Mouse (Mus musculus): ENCODE measurements around the gene Stpg2. TPM values are rescaled to one million over a fixed set of nuclear protein-coding genes. Genes with fewer than 3 reads are reported as not detected.
"Not testable (repeated sequence)": the region's sequence is repeated elsewhere in the genome, so short reads cannot be mapped to it uniquely, and the experiment has no call there.

Stpg2 gene
- polyA plus RNA-seq, 1 experiment from 2014 or later = 0.11 TPM

- Histone ChIP-seq H3K4me3 (no peak overlapping the region), H3K4me1 (peaks cover 4% of the 10 kb centered on the region; the same call in 1 of the 2 replicates), H3K27ac (replicated peaks) (no peak overlapping the region), H3K9me3 (replicated peaks) (no peaks in the 10 kb centered on the region), H3K27me3 (ENCODE audit: low read depth, poor library complexity, severe bottlenecking) (no peaks in the 10 kb centered on the region), H3K36me3 (no peaks in the 10 kb centered on the region)
- WGBS = 47% methylated on average over 6 of the region's 6 CpGs
- DNase-seq (ENCODE audit: low spot score) = no peak
Observed at GRCm38 (mm10) chr3:139509275-139509985, 303.9 kb downstream of the Stpg2 start.

GRCm38 (mm10) chr3:139578496-139578895 lies 373.0 kb downstream of the Stpg2 start:
- Histone ChIP-seq H3K36me3 (no peaks in the 10 kb centered on the region), H3K4me1 (no peaks in the 10 kb centered on the region), H3K4me3 (no peak overlapping the region), H3K9me3 (replicated peaks) (no peaks in the 10 kb centered on the region), H3K27me3 (ENCODE audit: low read depth, poor library complexity, severe bottlenecking) (no peaks in the 10 kb centered on the region), H3K27ac (replicated peaks) (no peak overlapping the region)
- no peak for DNase-seq (ENCODE audit: low spot score)
- 94% methylated on average over 2 of the region's 2 CpGs for WGBS

- Histone ChIP-seq H3K4me3 (no peak overlapping the region), H3K4me1 (no peaks in the 10 kb centered on the region), H3K27ac (replicated peaks) (no peak overlapping the region), H3K36me3 (no peaks in the 10 kb centered on the region), H3K9me3 (replicated peaks) (no peaks in the 10 kb centered on the region), H3K27me3 (ENCODE audit: low read depth, poor library complexity, severe bottlenecking) (no peaks in the 10 kb centered on the region)
- no peak for DNase-seq (ENCODE audit: low spot score)
Observed at GRCm38 (mm10) chr3:139581298-139581697, 375.8 kb downstream of the Stpg2 start.

GRCm38 (mm10) chr3:139599508-139599907 lies 394.0 kb downstream of the Stpg2 start:
- WGBS = 73% methylated on average over 3 of the region's 3 CpGs

GRCm38 (mm10) chr3:139608267-139608666 lies 402.8 kb downstream of the Stpg2 start:
- not testable (repeated sequence) for H3K27ac ChIP-seq (replicated peaks); H3K4me3 ChIP-seq; H3K4me1 ChIP-seq; H3K36me3 ChIP-seq; DNase-seq (ENCODE audit: low spot score); H3K9me3 ChIP-seq (replicated peaks); H3K27me3 ChIP-seq (ENCODE audit: low read depth, poor library complexity, severe bottlenecking)

More at GRCm38 (mm10) chr3:139599508-139599907, 394.0 kb downstream of the Stpg2 start:
- no peak for DNase-seq (ENCODE audit: low spot score)
- Histone ChIP-seq H3K9me3 (replicated peaks) (no peaks in the 10 kb centered on the region), H3K4me3 (no peak overlapping the region), H3K36me3 (no peaks in the 10 kb centered on the region), H3K4me1 (no peaks in the 10 kb centered on the region), H3K27me3 (ENCODE audit: low read depth, poor library complexity, severe bottlenecking) (no peaks in the 10 kb centered on the region), H3K27ac (replicated peaks) (no peak overlapping the region)

GRCm38 (mm10) chr3:139614641-139615040 lies 409.1 kb downstream of the Stpg2 start:
- Histone ChIP-seq H3K27ac (replicated peaks) (no peak overlapping the region), H3K36me3 (no peaks in the 10 kb centered on the region), H3K4me1 (no peaks in the 10 kb centered on the region), H3K9me3 (replicated peaks) (no peaks in the 10 kb centered on the region), H3K27me3 (ENCODE audit: low read depth, poor library complexity, severe bottlenecking) (no peaks in the 10 kb centered on the region), H3K4me3 (no peak overlapping the region)
- 66% methylated on average over 3 of the region's 3 CpGs for WGBS
- DNase-seq (ENCODE audit: low spot score) = no peak

- WGBS = 87% methylated on average over 7 of the region's 7 CpGs
- Histone ChIP-seq H3K9me3 (replicated peaks) (no peaks in the 10 kb centered on the region), H3K27me3 (ENCODE audit: low read depth, poor library complexity, severe bottlenecking) (no peaks in the 10 kb centered on the region), H3K27ac (replicated peaks) (no peak overlapping the region), H3K4me1 (no peaks in the 10 kb centered on the region), H3K4me3 (no peak overlapping the region), H3K36me3 (no peaks in the 10 kb centered on the region)
- no peak for DNase-seq (ENCODE audit: low spot score)
Observed at GRCm38 (mm10) chr3:139615791-139616190, 410.3 kb downstream of the Stpg2 start.

- WGBS = 79% methylated on average over 8 of the region's 8 CpGs
Observed at GRCm38 (mm10) chr3:139637887-139638286, 432.4 kb downstream of the Stpg2 start.

GRCm38 (mm10) chr3:139651505-139651904 lies 446.0 kb downstream of the Stpg2 start:
- Histone ChIP-seq H3K4me3 (no peak overlapping the region), H3K4me1 (no peaks in the 10 kb centered on the region), H3K9me3 (replicated peaks) (no peaks in the 10 kb centered on the region), H3K27ac (replicated peaks) (no peak overlapping the region), H3K36me3 (no peaks in the 10 kb centered on the region), H3K27me3 (ENCODE audit: low read depth, poor library complexity, severe bottlenecking) (no peaks in the 10 kb centered on the region)
- 87% methylated on average over 4 of the region's 4 CpGs for WGBS
- DNase-seq (ENCODE audit: low spot score) = no peak

More at GRCm38 (mm10) chr3:139637887-139638286, 432.4 kb downstream of the Stpg2 start:
- Histone ChIP-seq H3K27ac (replicated peaks) (no peak overlapping the region), H3K4me3 (no peak overlapping the region), H3K27me3 (ENCODE audit: low read depth, poor library complexity, severe bottlenecking) (no peaks in the 10 kb centered on the region), H3K9me3 (replicated peaks) (no peaks in the 10 kb centered on the region), H3K36me3 (no peaks in the 10 kb centered on the region), H3K4me1 (no peaks in the 10 kb centered on the region)
- no peak for DNase-seq (ENCODE audit: low spot score)

GRCm38 (mm10) chr3:139659416-139659815 lies 453.9 kb downstream of the Stpg2 start:
- Histone ChIP-seq H3K4me1 (no peaks in the 10 kb centered on the region), H3K4me3 (no peak overlapping the region), H3K27me3 (ENCODE audit: low read depth, poor library complexity, severe bottlenecking) (no peaks in the 10 kb centered on the region), H3K9me3 (replicated peaks) (no peaks in the 10 kb centered on the region), H3K36me3 (no peaks in the 10 kb centered on the region), H3K27ac (replicated peaks) (no peak overlapping the region)
- DNase-seq (ENCODE audit: low spot score) = no peak
- WGBS = 72% methylated on average over 4 of the region's 4 CpGs

GRCm38 (mm10) chr3:139662241-139662640 lies 456.7 kb downstream of the Stpg2 start:
- Histone ChIP-seq H3K27me3 (ENCODE audit: low read depth, poor library complexity, severe bottlenecking) (no peaks in the 10 kb centered on the region), H3K36me3 (no peaks in the 10 kb centered on the region), H3K4me3 (no peak overlapping the region), H3K4me1 (no peaks in the 10 kb centered on the region), H3K27ac (replicated peaks) (no peak overlapping the region), H3K9me3 (replicated peaks) (no peaks in the 10 kb centered on the region)
- DNase-seq (ENCODE audit: low spot score) = no peak

- no peak for DNase-seq (ENCODE audit: low spot score)
- Histone ChIP-seq H3K4me1 (no peaks in the 10 kb centered on the region), H3K9me3 (replicated peaks) (no peaks in the 10 kb centered on the region), H3K27me3 (ENCODE audit: low read depth, poor library complexity, severe bottlenecking) (no peaks in the 10 kb centered on the region), H3K36me3 (no peaks in the 10 kb centered on the region), H3K27ac (replicated peaks) (no peak overlapping the region), H3K4me3 (no peak overlapping the region)
- 86% methylated on average over 5 of the region's 5 CpGs for WGBS
Observed at GRCm38 (mm10) chr3:139663712-139664245, 458.3 kb downstream of the Stpg2 start.

GRCm38 (mm10) chr3:139665047-139665446 lies 459.6 kb downstream of the Stpg2 start:
- H3K4me1 ChIP-seq = no peaks in the 10 kb centered on the region
- H3K36me3 ChIP-seq = no peaks in the 10 kb centered on the region
- no peaks in the 10 kb centered on the region for H3K27me3 ChIP-seq (ENCODE audit: low read depth, poor library complexity, severe bottlenecking)
- no peak for DNase-seq (ENCODE audit: low spot score)
- no peak overlapping the region for H3K27ac ChIP-seq (replicated peaks)
- H3K9me3 ChIP-seq (replicated peaks) = no peaks in the 10 kb centered on the region
- 85% methylated on average over 3 of the region's 3 CpGs for WGBS
- H3K4me3 ChIP-seq = no peak overlapping the region
